Mouse (Mus musculus) limb, embryonic 14.5 days (tissue): ENCODE measurements at regions not wholly inside any gene's neighbourhood (a gene's known extent, or its start where the extent isn't known, plus 50 kb on each side); places are given as distances from the start of the nearest gene placed in this dataset.

Experiments used
- ATAC-seq: fragments of 200-750 bp; cut with Nextera tagmentation; 2 replicates; pipeline ENCODE4 v1.8.0; 2017; ENCODE audit warnings: low read depth, moderate number of reproducible peaks, moderate TSS enrichment; ENCODE audit not compliant: low FRiP score
- DNase-seq: peaks from one replicate; pipeline ENCODE4 v3.0.0-alpha.2; 2015; ENCODE audit warnings: low spot score
- H3K27ac ChIP-seq: fragments of 300-500 bp; sonication (generic); replicated peaks from 2 replicates; pipeline ENCODE4 v1.5.1; 2014; ENCODE audit warnings: low read depth, mild to moderate bottlenecking, low read length, moderate library complexity, mixed read lengths
- H3K27me3 ChIP-seq: fragments of 300-500 bp; sonication (generic); 2 replicates; pipeline ENCODE4 v1.6.1; 2014; ENCODE audit warnings: low read length, mixed read lengths; ENCODE audit not compliant: control insufficient read depth, insufficient read depth
- H3K36me3 ChIP-seq: fragments of 300-500 bp; sonication (generic); 2 replicates; pipeline ENCODE4 v1.6.1; 2014; ENCODE audit warnings: mild to moderate bottlenecking, low read length, moderate library complexity, mixed read lengths; ENCODE audit not compliant: control insufficient read depth, insufficient read depth
- H3K4me1 ChIP-seq: fragments of 300-500 bp; sonication (generic); 2 replicates; pipeline ENCODE4 v1.6.1; 2014; ENCODE audit warnings: antibody characterized with exemption, low read length, mixed read lengths; ENCODE audit not compliant: control insufficient read depth, insufficient read depth
- H3K4me2 ChIP-seq: fragments of 300-500 bp; sonication (generic); replicated peaks from 2 replicates; pipeline ENCODE4 v1.6.1; 2014; ENCODE audit warnings: low read depth, mild to moderate bottlenecking, low read length, moderate library complexity; ENCODE audit not compliant: severe bottlenecking
- H3K4me3 ChIP-seq: fragments of 300-500 bp; sonication (generic); replicated peaks from 2 replicates; pipeline ENCODE4 v1.5.1; 2014; ENCODE audit warnings: low read length
- H3K9ac ChIP-seq: fragments of 300-500 bp; sonication (generic); 2 replicates; pipeline ENCODE4 v1.6.1; 2014; ENCODE audit warnings: mild to moderate bottlenecking, low read depth, low read length, moderate library complexity; ENCODE audit not compliant: severe bottlenecking
- H3K9me3 ChIP-seq: fragments of 300-500 bp; sonication (generic); 2 replicates; pipeline ENCODE4 v1.6.1; 2016; ENCODE audit warnings: low read length; ENCODE audit not compliant: control insufficient read depth
- POLR2A ChIP-seq: fragments of 200-500 bp; IDR thresholded peaks from 2 replicates; pipeline ENCODE4 v1.8.0; 2012; ENCODE audit warnings: inconsistent platforms, mild to moderate bottlenecking, moderate library complexity, borderline replicate concordance; ENCODE audit not compliant: insufficient read depth, insufficient read length; ENCODE audit errors: extremely low read depth
- WGBS: fragments of 180-500 bp; shearing (Covaris S2); extraction: QIAGEN DNeasy Blood & Tissue Kit; methylation state at CpG from one replicate; pipeline ENCODE4 v1.1.7; 2014; 5-methylcytosine and 5-hydroxymethylcytosine counted together

- ATAC-seq (no peak), DNase-seq (no peak)
- TF ChIP-seq POLR2A = no peak
- no peak overlapping the region for H3K27ac ChIP-seq
- H3K36me3 ChIP-seq = no peaks in the 10 kb centered on the region
- no peaks in the 10 kb centered on the region for H3K4me1 ChIP-seq
- H3K9ac ChIP-seq = no peak overlapping the region
- H3K4me3 ChIP-seq = no peak overlapping the region
- H3K27me3 ChIP-seq = no peaks in the 10 kb centered on the region
- no peak overlapping the region for H3K4me2 ChIP-seq
- 78% methylated on average over 2 of the region's 2 CpGs for WGBS
- H3K9me3 ChIP-seq = no peaks in the 10 kb centered on the region
These were observed 1384.3 kb downstream of the Gsdmc2 start for GRCm38 (mm10) chr15:62460724-62461123.

DNA sequence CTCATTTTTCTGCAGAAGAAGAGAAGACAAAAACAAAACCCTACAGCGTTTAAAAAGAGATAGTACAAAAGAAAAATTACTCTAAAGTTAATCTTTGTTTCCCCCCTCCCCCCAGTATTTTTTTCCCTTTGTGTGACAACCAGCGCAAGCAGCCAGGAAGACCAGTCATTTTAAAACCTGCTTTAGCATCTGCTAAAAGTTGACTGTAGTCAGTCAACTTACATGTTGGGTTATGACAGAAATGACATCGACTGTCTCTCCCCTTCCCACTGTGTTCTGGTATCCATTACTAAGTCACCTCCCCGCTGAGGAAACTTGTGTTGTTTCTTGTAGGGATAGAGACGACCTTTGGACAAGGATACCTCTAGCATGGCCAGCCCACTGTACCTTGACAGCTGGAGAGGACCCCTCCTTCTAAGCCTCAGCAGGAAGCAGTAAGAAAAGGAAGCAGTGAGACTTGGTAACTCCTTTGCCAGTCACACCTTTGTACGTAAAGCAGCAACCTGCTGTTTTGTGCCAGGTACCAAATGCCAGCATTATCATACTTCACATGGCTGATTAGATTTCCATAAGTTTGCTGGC lies 1384.9 kb downstream of the Gsdmc2 start:
- 70% methylated on average over 6 of the region's 6 CpGs for WGBS
- TF ChIP-seq POLR2A = no peak

GRCm38 (mm10) chr15:62457990-62458389 lies 1387.0 kb downstream of the Gsdmc2 start:
- no peak for DNase-seq
- Histone ChIP-seq H3K27me3 (no peaks in the 10 kb centered on the region), H3K4me1 (no peaks in the 10 kb centered on the region), H3K9me3 (no peaks in the 10 kb centered on the region), H3K27ac (no peak overlapping the region), H3K4me3 (no peak overlapping the region), H3K9ac (no peak overlapping the region), H3K4me2 (no peak overlapping the region), H3K36me3 (no peaks in the 10 kb centered on the region)
- WGBS = 23% methylated on average over 2 of the region's 2 CpGs
- TF ChIP-seq POLR2A = no peak
- ATAC-seq = no peak

More for the DNA sequence above, 1384.9 kb downstream of the Gsdmc2 start:
- Histone ChIP-seq H3K27ac (no peak overlapping the region), H3K36me3 (no peaks in the 10 kb centered on the region), H3K27me3 (no peaks in the 10 kb centered on the region), H3K4me1 (no peaks in the 10 kb centered on the region), H3K4me3 (no peak overlapping the region), H3K9ac (no peak overlapping the region), H3K9me3 (no peaks in the 10 kb centered on the region), H3K4me2 (no peak overlapping the region)
- no peak for ATAC-seq
- no peak for DNase-seq

- DNase-seq (no peak), ATAC-seq (no peak)
- Histone ChIP-seq H3K36me3 (no peaks in the 10 kb centered on the region), H3K27me3 (no peaks in the 10 kb centered on the region), H3K27ac (no peak overlapping the region), H3K4me3 (no peak overlapping the region), H3K9me3 (no peaks in the 10 kb centered on the region), H3K4me2 (no peak overlapping the region), H3K9ac (no peak overlapping the region), H3K4me1 (no peaks in the 10 kb centered on the region)
- no peak for TF ChIP-seq POLR2A
- 77% methylated on average over 4 of the region's 4 CpGs for WGBS
These were observed 1387.8 kb downstream of the Gsdmc2 start for GRCm38 (mm10) chr15:62457051-62457664.

DNA sequence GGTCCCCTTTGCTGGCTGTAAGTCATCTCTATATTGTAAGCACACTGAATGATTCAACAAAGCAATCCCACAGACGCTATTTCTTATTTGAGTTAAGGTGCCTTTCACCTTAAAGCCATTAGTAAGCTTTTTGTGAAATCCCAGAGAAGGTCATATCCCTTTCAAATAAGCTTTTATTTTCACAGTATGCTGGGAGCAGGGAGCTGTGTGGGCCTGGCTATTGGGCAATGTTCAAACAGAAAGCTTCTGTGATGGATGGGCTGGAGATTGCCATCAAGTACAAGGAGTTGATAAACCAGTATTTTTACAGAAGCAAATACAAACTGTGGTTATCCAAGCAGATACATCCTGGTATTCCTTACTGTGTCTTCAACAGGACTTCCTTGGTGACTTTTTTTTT lies 1389.0 kb downstream of the Gsdmc2 start:
- Histone ChIP-seq H3K36me3 (no peaks in the 10 kb centered on the region), H3K9ac (no peak overlapping the region), H3K4me2 (no peak overlapping the region), H3K9me3 (no peaks in the 10 kb centered on the region), H3K27ac (no peak overlapping the region), H3K4me3 (no peak overlapping the region), H3K4me1 (no peaks in the 10 kb centered on the region), H3K27me3 (no peaks in the 10 kb centered on the region)
- DNase-seq (no peak), ATAC-seq (no peak)
- no peak for TF ChIP-seq POLR2A
- 53% methylated on average over 1 of the region's 1 CpGs for WGBS

- no peak for ATAC-seq
- Histone ChIP-seq H3K4me3 (no peak overlapping the region), H3K27me3 (no peaks in the 10 kb centered on the region), H3K27ac (no peak overlapping the region), H3K9ac (no peak overlapping the region), H3K36me3 (no peaks in the 10 kb centered on the region), H3K4me1 (no peaks in the 10 kb centered on the region), H3K9me3 (no peaks in the 10 kb centered on the region), H3K4me2 (no peak overlapping the region)
- WGBS = 87% methylated on average over 3 of the region's 3 CpGs
- no peak for DNase-seq
- TF ChIP-seq POLR2A = no peak
These were observed 1396.9 kb downstream of the Gsdmc2 start for GRCm38 (mm10) chr15:62448116-62448515.
